Mouse (Mus musculus) gastrocnemius, postnatal 4 days (tissue): ENCODE results near the gene Pdlim4. TPM values are rescaled to one million over a fixed set of nuclear protein-coding genes. Genes with fewer than 3 reads are reported as not detected.
A peak's percentile ranks its signal among the peaks of the same experiment; 100 is the strongest.

Experiments used
- DNase-seq, 2 experiments: peaks; one replicate each; pipeline ENCODE4 v3.0.0; 2021 to 2022; ENCODE audit warnings: low spot score in 2 of 2, mixed read lengths in 2 of 2
- total RNA-seq, 2 experiments: library from RNA; stranded (reverse); gene quantifications; 2 replicates each; pipeline ENCODE4 v1.2.3; 2021

Gene Pdlim4
- total RNA-seq, 2 experiments from 2014 or later = 65.2 to 67.1 TPM

- DNase-seq = no peak
Measured at GRCm38 (mm10) chr11:54093000-54093399, 24.2 kb upstream of the Pdlim4 start.

GRCm38 (mm10) chr11:54092188-54092587 is 23.4 kb upstream of the Pdlim4 start:
- DNase-seq = no peak

GRCm38 (mm10) chr11:54091726-54092125 is 22.9 kb upstream of the Pdlim4 start:
- DNase-seq = peak in 1 of 2 experiments; percentile 18

GRCm38 (mm10) chr11:54090091-54090879 is 21.5 kb upstream of the Pdlim4 start:
- peak in 1 of 2 experiments; percentile 8 for DNase-seq

- peak; percentile 77 to 83 for DNase-seq
Measured at GRCm38 (mm10) chr11:54088947-54089317, 20.1 kb upstream of the Pdlim4 start.

GRCm38 (mm10) chr11:54088253-54088946 is 19.6 kb upstream of the Pdlim4 start:
- DNase-seq = no peak

GRCm38 (mm10) chr11:54085816-54086215 is 17.0 kb upstream of the Pdlim4 start:
- no peak for DNase-seq

- no peak for DNase-seq
Measured at GRCm38 (mm10) chr11:54084976-54085375, 16.2 kb upstream of the Pdlim4 start.

- no peak for DNase-seq
Measured at GRCm38 (mm10) chr11:54082725-54083124, 13.9 kb upstream of the Pdlim4 start.

- DNase-seq = no peak
Measured at GRCm38 (mm10) chr11:54080435-54080834, 11.6 kb upstream of the Pdlim4 start.

GRCm38 (mm10) chr11:54076101-54076500 is 7.3 kb upstream of the Pdlim4 start:
- peak in 1 of 2 experiments; percentile 23 for DNase-seq

GRCm38 (mm10) chr11:54075353-54075752 is 6.5 kb upstream of the Pdlim4 start:
- DNase-seq = peak in 1 of 2 experiments; percentile 59

- DNase-seq = peak in 1 of 2 experiments; percentile 6
Measured at GRCm38 (mm10) chr11:54073291-54073690, 4.5 kb upstream of the Pdlim4 start.

GRCm38 (mm10) chr11:54071726-54072445 is 3.1 kb upstream of the Pdlim4 start:
- peak in 1 of 2 experiments; percentile 22 for DNase-seq

- DNase-seq = no peak
Measured at GRCm38 (mm10) chr11:54067996-54068519, 756 bp downstream of the Pdlim4 start.

- DNase-seq = peak in 1 of 2 experiments; percentile 43
Measured at GRCm38 (mm10) chr11:54067318-54067995, 1.4 kb downstream of the Pdlim4 start.

GRCm38 (mm10) chr11:54066400-54066799 is 2.4 kb downstream of the Pdlim4 start:
- DNase-seq = no peak

- no peak for DNase-seq
Measured at GRCm38 (mm10) chr11:54065915-54066178, 3.0 kb downstream of the Pdlim4 start.

GRCm38 (mm10) chr11:54065106-54065914 is 3.5 kb downstream of the Pdlim4 start:
- DNase-seq = no peak

GRCm38 (mm10) chr11:54064412-54064978 is 4.3 kb downstream of the Pdlim4 start:
- DNase-seq = no peak
